20 mouse cellular contexts compared by ENCODE assay signal in the genomic region with DNA sequence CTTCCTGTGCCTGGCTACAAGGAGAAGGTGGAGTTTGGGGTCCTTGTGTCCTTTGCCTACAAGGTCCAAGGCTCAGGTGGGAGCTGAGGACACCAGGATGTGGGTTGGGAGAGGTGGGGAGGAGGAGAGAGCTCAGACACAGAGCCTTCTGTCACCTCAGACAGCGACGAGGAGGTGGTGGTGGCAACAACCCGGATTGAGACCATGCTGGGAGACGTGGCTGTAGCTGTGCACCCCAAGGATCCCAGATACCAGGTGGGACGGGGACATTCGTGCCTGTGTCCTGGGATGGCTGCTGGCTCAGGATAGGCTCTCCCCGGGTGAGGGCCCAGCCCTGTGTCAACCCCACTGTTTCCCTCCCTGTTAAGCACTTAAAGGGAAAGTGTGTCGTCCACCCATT. TPM values are rescaled to one million over a fixed set of nuclear protein-coding genes. Genes with fewer than 3 reads are reported as not detected.
"Had no signal": no experiment of that assay in that cellular context is flagged by ENCODE, and none has a peak within 500 bp of the region (broad histone marks: within the 10 kb centered on the region; RNA-seq: fewer than 3 reads in every experiment).

No protein-coding gene starts in this region.

- DNase-seq: layer of hippocampus, adult 9-11 months; liver, postnatal 0 days; lung, embryonic 14.5 days; retina, postnatal 1 day; right cerebral cortex, postnatal 25 days; spleen, adult 18-20 months; thymus, adult 18-20 months; thymus, postnatal 25 days had no signal

- H3K9me3 ChIP-seq: limb, embryonic 15.5 days; midbrain, embryonic 12.5 days; midbrain, embryonic 15.5 days; neural tube, embryonic 13.5 days; stomach, embryonic 15.5 days had no signal

- H3K4me1 ChIP-seq: midbrain, embryonic 12.5 days had no signal

- H3K27me3 ChIP-seq: limb, embryonic 15.5 days; midbrain, embryonic 12.5 days; midbrain, embryonic 15.5 days; neural tube, embryonic 13.5 days; stomach, embryonic 15.5 days had no signal

- H3K4me3 ChIP-seq: layer of hippocampus, adult 2 months; limb, embryonic 15.5 days; midbrain, embryonic 12.5 days; midbrain, embryonic 15.5 days; neural tube, embryonic 13.5 days; stomach, embryonic 15.5 days had no signal

- H3K9ac ChIP-seq: limb, embryonic 15.5 days; liver, embryonic 14.5 days; liver, postnatal 0 days; lung, embryonic 14.5 days; midbrain, embryonic 12.5 days; midbrain, embryonic 15.5 days; neural tube, embryonic 13.5 days; stomach, embryonic 15.5 days had no signal

- H3K4me2 ChIP-seq: limb, embryonic 15.5 days; liver, embryonic 11.5 days; lung, embryonic 14.5 days; midbrain, embryonic 12.5 days; midbrain, embryonic 15.5 days; neural tube, embryonic 13.5 days; stomach, embryonic 15.5 days had no signal

- ATAC-seq: liver, postnatal 0 days; lung, postnatal 0 days; midbrain, embryonic 15.5 days had no signal

- H3K27ac ChIP-seq: kidney, postnatal 0 days; layer of hippocampus, adult 2 months; limb, embryonic 15.5 days; liver, embryonic 14.5 days; macrophage; midbrain, embryonic 12.5 days; midbrain, embryonic 15.5 days; neural tube, embryonic 13.5 days; stomach, embryonic 15.5 days had no signal

RNA-seq across cellular contexts. Expression of a gene that starts 16.4 kb away (rescaled TPM):
- total RNA-seq: left cerebral cortex, adult 18-20 months had no signal
- polyA plus RNA-seq: macrophage had no signal
